Mouse (Mus musculus) urinary bladder, adult 18-20 months (tissue): ENCODE measurements around the gene Ttk.

Experiments used
- DNase-seq, 2 experiments: peaks; one replicate each; pipeline ENCODE4 v3.0.0; 2022; ENCODE audit warnings: low spot score in 2 of 2, mixed read lengths in 2 of 2

The Ttk gene

DNA sequence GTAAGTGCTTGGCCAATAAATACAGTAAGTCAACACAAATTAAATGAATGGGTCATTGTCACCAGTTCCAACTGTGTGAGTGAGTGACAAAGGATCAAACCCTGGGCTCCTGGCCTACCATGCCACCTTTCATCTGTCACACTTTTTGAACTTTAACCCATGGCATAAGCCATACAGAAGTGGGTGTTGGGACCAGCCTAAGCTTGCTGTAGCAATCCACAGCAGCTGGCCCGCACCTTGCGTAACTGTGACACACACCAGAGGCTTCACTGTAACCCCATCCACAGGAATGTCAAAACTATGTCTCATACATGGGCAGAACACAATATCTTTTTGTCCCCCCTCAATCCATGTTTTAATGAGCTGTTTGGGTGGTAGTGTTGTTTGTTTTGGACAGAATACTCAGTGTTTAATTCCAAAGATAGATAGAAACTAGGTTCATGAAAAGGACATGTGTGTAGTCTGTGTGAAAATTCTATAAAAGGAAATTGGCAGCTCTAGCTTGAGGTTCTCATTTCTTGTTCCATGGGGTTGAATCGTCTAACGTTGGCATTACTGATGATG, 59.4 kb downstream of the Ttk start:
- DNase-seq, result no peak

DNA sequence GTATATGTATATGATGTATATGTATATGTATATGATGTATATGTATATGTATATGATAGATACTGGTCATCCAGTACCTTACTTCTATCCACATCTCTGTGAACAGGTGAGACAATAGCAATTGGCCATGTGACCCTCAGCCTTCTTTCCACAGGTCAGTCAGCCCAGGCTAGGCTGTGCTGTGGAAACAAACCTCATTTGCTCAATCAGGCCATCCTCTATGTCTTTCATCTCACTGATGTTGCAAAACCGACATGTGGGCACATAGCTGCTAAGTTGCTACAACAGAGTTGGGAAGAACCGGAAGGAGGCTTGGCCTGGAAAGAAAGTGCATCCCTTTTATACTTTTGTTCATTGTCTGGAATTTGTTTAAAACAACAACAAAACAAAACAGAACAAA, 67.6 kb downstream of the Ttk start:
- no peak for DNase-seq

DNA sequence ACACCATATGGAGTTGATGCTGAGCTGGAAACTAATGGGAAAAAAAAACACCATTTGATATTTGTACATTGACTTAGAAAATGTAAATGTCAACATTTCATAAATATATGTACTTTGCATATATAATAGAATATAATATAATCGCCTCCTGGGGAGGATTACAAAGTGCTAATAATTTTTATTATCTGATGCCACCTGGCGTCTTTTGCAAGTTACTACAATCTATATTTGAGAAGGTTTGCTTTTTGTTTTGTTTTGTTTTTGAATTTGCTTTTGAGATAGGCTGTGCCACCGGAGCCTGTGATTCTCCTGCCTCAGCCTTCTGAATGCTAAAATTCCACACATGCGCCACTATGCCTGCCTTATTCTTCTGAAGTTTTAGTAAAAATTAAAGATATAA, 71.3 kb downstream of the Ttk start:
- DNase-seq, result no peak

DNA sequence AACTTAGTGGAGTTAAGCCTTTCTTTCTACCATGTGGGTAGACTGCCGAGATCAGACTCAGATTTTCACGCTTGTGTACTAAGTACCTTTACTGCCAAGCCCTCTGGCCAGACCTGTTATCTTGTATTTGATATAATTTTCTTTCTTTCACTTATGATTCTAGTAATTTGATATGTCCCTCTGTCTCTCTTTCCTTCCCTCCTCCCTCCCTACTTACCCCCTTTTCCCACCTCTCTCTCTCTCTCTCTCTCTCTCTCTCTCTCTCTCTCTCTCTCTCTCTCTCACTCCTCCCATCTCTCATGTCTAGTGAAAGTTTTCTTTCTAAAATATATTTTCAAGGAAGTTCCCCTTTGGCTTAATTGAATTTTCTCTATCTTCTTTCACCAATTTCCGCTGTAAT, 72.5 kb downstream of the Ttk start:
- no peak for DNase-seq

DNA sequence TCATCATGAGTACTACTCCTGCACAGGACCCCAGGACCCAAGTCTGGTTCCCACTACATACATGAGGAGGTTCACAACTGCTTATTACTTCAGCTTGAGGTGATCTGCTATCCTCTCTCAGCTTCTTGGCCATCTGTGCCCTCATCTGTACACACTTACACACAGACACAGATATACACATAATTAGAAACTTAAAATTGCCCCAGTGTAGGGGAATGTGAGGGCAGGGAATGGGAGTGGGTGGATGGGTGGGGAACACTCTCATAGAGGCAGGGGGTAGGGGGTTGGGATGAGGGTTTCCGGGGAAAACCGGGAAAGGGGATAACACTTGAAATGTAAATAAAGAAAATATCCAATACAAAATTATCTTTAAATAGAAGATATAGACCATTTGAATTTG, 75.3 kb downstream of the Ttk start:
- DNase-seq, result no peak

DNA sequence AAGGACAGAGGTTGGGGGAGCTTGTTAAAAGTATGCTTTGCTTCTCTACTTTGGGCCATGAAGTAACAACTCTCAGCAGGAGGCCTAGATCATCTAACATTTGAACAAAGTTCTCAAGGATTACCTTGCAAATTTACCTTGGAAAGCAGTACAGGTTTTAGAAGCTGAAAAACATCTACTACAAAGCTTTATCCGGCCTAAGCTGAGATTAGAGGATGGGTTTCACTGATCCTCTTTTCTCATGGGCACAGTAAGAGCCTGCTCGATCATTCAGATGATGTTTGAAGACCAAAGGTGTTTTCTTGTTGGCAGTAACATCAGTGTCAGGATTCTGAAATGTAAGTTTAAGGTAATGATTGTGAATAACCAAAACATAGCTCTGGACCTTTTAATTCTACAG, 76.4 kb downstream of the Ttk start:
- no peak for DNase-seq
